Mouse (Mus musculus) G1E (cell line): ENCODE data around the gene Max. TPM values are rescaled to one million over a fixed set of nuclear protein-coding genes. Genes with fewer than 3 reads are reported as not detected.
A peak's percentile ranks its signal among the peaks of the same experiment; 100 is the strongest.

Experiments
- ATAC-seq: 2 replicates; pipeline ENCODE4 v1.8.0; 2016; ENCODE audit warnings: mild to moderate bottlenecking; ENCODE audit not compliant: insufficient number of reproducible peaks, poor library complexity, low FRiP score, severe bottlenecking; ENCODE audit errors: extremely low read depth
- DNase-seq: peaks from one replicate; pipeline ENCODE4 v3.0.0; 2012; ENCODE audit warnings: low spot score
- H3K27me3 ChIP-seq: 2 replicates; pipeline ENCODE4 v1.6.1; 2012; ENCODE audit warnings: mild to moderate bottlenecking, low read length, inconsistent platforms; ENCODE audit not compliant: insufficient read depth
- H3K36me3 ChIP-seq: replicated peaks from 2 replicates; pipeline ENCODE3; 2012; ENCODE audit warnings: mild to moderate bottlenecking, inconsistent platforms
- H3K4me1 ChIP-seq: 2 replicates; pipeline ENCODE4 v1.6.1; 2012; ENCODE audit warnings: low read depth, low read length, inconsistent platforms, mixed read lengths; ENCODE audit not compliant: insufficient read depth
- H3K4me3 ChIP-seq: 2 replicates; pipeline ENCODE4 v1.5.1; 2012; ENCODE audit warnings: low read depth, mild to moderate bottlenecking, inconsistent platforms, low read length, moderate library complexity, mixed read lengths
- H3K9me3 ChIP-seq: replicated peaks from 2 replicates; pipeline ENCODE4 v1.6.1; 2012; ENCODE audit warnings: inconsistent platforms
- CTCF ChIP-seq: IDR thresholded peaks from 2 replicates; pipeline ENCODE4 v1.5.1; 2012; ENCODE audit warnings: low read depth, low read length, inconsistent platforms, mixed read lengths
- GATA1 ChIP-seq: IDR thresholded peaks from 2 replicates; pipeline ENCODE4 v1.6.1; 2012; ENCODE audit warnings: borderline replicate concordance, low read length, inconsistent platforms, mixed read lengths
- GATA2 ChIP-seq: IDR thresholded peaks from 2 replicates; pipeline ENCODE4 v1.6.1; 2012; ENCODE audit warnings: low read depth, low read length, inconsistent platforms, borderline replicate concordance
- POLR2AphosphoS5 ChIP-seq: IDR thresholded peaks from 2 replicates; pipeline ENCODE4 v1.6.1; 2012; ENCODE audit warnings: low read depth, low read length, inconsistent platforms; ENCODE audit not compliant: insufficient replicate concordance
- TAL1 ChIP-seq: conservative IDR thresholded peaks from 2 replicates; pipeline ENCODE4 v1.6.1; 2012; ENCODE audit warnings: low read depth, low read length, inconsistent platforms, mixed read lengths
- polyA plus RNA-seq: library from polyadenylated mRNA; stranded (reverse); fragments of >175 nt; gene quantifications from 2 replicates; pipeline ENCODE4 v1.2.3, GENCODE M21; 2012
- total RNA-seq, 2 experiments: library from RNA; stranded (forward) in 1 of 2; stranded (reverse) in 1 of 2; fragments of 200-1000 nt in 1 of 2; fragments of >200 nt in 1 of 2; fragmentation: Nextera tagmentation in 1 of 2; gene quantifications; 2 replicates each; pipeline ENCODE4 v1.2.3; 2014 to 2017

The Max gene
- total and polyA plus RNA-seq, 3 experiments, result 136 to 252 (median 144) TPM

GRCm38 (mm10) chr12:76918855-76919254 lies 43.1 kb downstream of the Max start:
- Histone ChIP-seq H3K4me1 (peaks cover 11% of the 10 kb centered on the region), H3K9me3 (no peaks in the 10 kb centered on the region), H3K4me3 (no peak overlapping the region), H3K27me3 (no peaks in the 10 kb centered on the region), H3K36me3 (peaks cover 63% of the 10 kb centered on the region)
- TF ChIP-seq TAL1 (no peak), GATA2 (no peak), GATA1 (no peak), CTCF (no peak), POLR2AphosphoS5 (no peak)
- DNase-seq, result no peak
- ATAC-seq, result no peak

DNA sequence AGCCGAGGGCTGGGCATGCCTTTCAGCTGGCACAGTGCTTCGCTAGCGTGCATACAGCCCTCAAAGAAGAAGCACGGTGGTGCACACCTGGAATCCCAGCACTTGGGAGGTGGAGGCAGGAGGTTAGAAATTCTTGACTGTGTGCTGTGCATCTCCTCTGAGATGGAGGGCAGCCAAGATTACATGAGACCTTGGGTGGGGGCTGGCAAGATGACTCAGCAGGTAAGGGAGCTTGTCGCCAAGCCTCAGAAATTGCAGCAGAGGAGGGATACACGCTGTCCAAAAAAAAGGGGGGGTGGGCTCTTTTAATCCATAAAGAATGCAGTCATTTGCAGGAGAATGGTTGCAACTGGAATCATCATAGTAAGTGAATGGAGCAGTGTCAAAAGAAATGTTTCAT lies 43.9 kb downstream of the Max start:
- H3K4me1 ChIP-seq, result peaks cover 11% of the 10 kb centered on the region
- no peak for ATAC-seq

GRCm38 (mm10) chr12:76916163-76916562 lies 45.8 kb downstream of the Max start:
- no peaks in the 10 kb centered on the region for H3K9me3 ChIP-seq
- no peak overlapping the region for H3K4me3 ChIP-seq
- no peak for TF ChIP-seq POLR2AphosphoS5
- TF ChIP-seq GATA2, result no peak
- no peak for TF ChIP-seq GATA1
- TF ChIP-seq TAL1, result no peak
- no peak for TF ChIP-seq CTCF
- no peak for ATAC-seq
- no peaks in the 10 kb centered on the region for H3K27me3 ChIP-seq
- peaks cover 76% of the 10 kb centered on the region for H3K36me3 ChIP-seq
- no peak for DNase-seq
- H3K4me1 ChIP-seq, result peaks cover 23% of the 10 kb centered on the region

More for the DNA sequence above, 43.9 kb downstream of the Max start:
- H3K9me3 ChIP-seq, result no peaks in the 10 kb centered on the region
- no peak for DNase-seq
- TF ChIP-seq CTCF (no peak), GATA2 (no peak), POLR2AphosphoS5 (no peak), GATA1 (no peak), TAL1 (no peak)
- H3K4me3 ChIP-seq, result 0 out of 2 replicates have a peak overlapping the region, but pooled peaks have one; percentile 5
- no peaks in the 10 kb centered on the region for H3K27me3 ChIP-seq
- H3K36me3 ChIP-seq, result peaks cover 67% of the 10 kb centered on the region

DNA sequence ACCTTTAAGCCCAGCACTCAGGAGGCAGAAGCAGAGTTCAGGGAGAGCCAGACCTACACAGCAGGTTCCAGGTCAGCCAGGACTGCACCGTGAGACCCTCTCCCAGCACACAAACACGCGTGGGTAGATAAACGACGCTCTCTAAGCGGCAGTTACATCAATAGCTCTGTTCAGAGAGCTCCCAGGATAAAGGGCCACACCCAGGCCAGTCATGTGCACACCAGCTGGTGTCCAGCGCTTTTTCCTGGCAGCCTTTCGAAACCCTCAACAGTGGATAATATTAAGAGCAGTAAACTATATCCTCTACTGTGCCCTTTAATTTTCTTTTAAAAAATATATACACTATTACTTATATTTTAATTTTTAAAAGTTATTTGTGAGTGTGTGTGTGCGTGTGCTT lies 49.8 kb downstream of the Max start:
- H3K9me3 ChIP-seq, result no peaks in the 10 kb centered on the region
- peaks cover 82% of the 10 kb centered on the region for H3K36me3 ChIP-seq
- no peaks in the 10 kb centered on the region for H3K27me3 ChIP-seq
- H3K4me3 ChIP-seq, result no peak overlapping the region; the same call in 1 of the 2 replicates
- ATAC-seq (no peak), DNase-seq (no peak)
- no peak for TF ChIP-seq GATA2
- no peak for TF ChIP-seq TAL1
- no peak for TF ChIP-seq GATA1
- no peak for TF ChIP-seq CTCF
- TF ChIP-seq POLR2AphosphoS5, result no peak
- H3K4me1 ChIP-seq, result peaks cover 43% of the 10 kb centered on the region

GRCm38 (mm10) chr12:76911171-76911726 lies 50.8 kb downstream of the Max start:
- H3K4me3 ChIP-seq, result no peak overlapping the region; the same call in 1 of the 2 replicates
- H3K9me3 ChIP-seq, result no peaks in the 10 kb centered on the region
- H3K36me3 ChIP-seq, result peaks cover 83% of the 10 kb centered on the region
- peaks cover 52% of the 10 kb centered on the region for H3K4me1 ChIP-seq
- ATAC-seq (no peak), DNase-seq (no peak)
- no peaks in the 10 kb centered on the region for H3K27me3 ChIP-seq
- no peak for TF ChIP-seq POLR2AphosphoS5
- no peak for TF ChIP-seq TAL1
- TF ChIP-seq GATA1, result no peak
- no peak for TF ChIP-seq CTCF
- no peak for TF ChIP-seq GATA2

- H3K4me1 ChIP-seq, result peaks cover 60% of the 10 kb centered on the region
Observed at GRCm38 (mm10) chr12:76910258-76910940, 51.6 kb downstream of the Max start.

More at GRCm38 (mm10) chr12:76910258-76910940, 51.6 kb downstream of the Max start:
- Histone ChIP-seq H3K27me3 (no peaks in the 10 kb centered on the region), H3K9me3 (no peaks in the 10 kb centered on the region), H3K36me3 (peaks cover 85% of the 10 kb centered on the region), H3K4me3 (peak overlapping the region; percentile 66)
- peak; percentile 56 for DNase-seq
- ATAC-seq, result no peak; the same call in 1 of the 2 replicates
- no peak for TF ChIP-seq POLR2AphosphoS5
- no peak for TF ChIP-seq CTCF
- TF ChIP-seq GATA1, result no peak
- no peak for TF ChIP-seq GATA2
- no peak for TF ChIP-seq TAL1
